In genomic region chr5:41708051-41708630, GRCm38 (mm10) we compare ENCODE assay signal across 7 mouse cellular contexts. TPM values are rescaled to one million over a fixed set of nuclear protein-coding genes. Genes with fewer than 3 reads are reported as not detected.
DNase-seq lines count a peak whose midpoint lies in the region; ATAC-seq lines count a peak whose summit lies in the region.

Gene Rab28 (minus strand): TSS chr5:41708157.

- intact Hi-C loops in gastrocnemius, postnatal 36 days (cut with DNase I) = no loop called here
- intact Hi-C loops in left cerebral cortex, postnatal 25 days (cut with DNase I) = loop anchor here (2.0 to 10.0 kb wide), 2 partner anchors 55 to 583 kb away; no protein-coding TSS in a partner anchor

- H3K4me3 ChIP-seq in intestine, embryonic 15.5 days (replicated peaks) = peak within 1 kb of the TSS; percentile 86
- H3K4me3 ChIP-seq in midbrain, embryonic 10.5 days = peak within 1 kb of the TSS; percentile 94

- H3K9me3 ChIP-seq in intestine, embryonic 15.5 days = no peaks in the 10 kb centered on the region
- H3K9me3 ChIP-seq in midbrain, embryonic 10.5 days (replicated peaks) = no peaks in the 10 kb centered on the region

- H3K9ac ChIP-seq in intestine, embryonic 15.5 days = peak within 1 kb of the TSS; percentile 81

- WGBS in intestine, embryonic 15.5 days = under 1% methylated on average over 34 of the region's 34 CpGs
- under 1% methylated on average over 32 of the region's 34 CpGs for WGBS in midbrain, embryonic 10.5 days

- peak; percentile 98 for ATAC-seq in intestine, embryonic 15.5 days

- H3K27me3 ChIP-seq in intestine, embryonic 15.5 days (replicated peaks) = no peaks in the 10 kb centered on the region
- no peaks in the 10 kb centered on the region for H3K27me3 ChIP-seq in midbrain, embryonic 10.5 days (ENCODE audit: low read depth, poor library complexity, severe bottlenecking)

- peak within 1 kb of the TSS; percentile 90 for H3K4me2 ChIP-seq in intestine, embryonic 15.5 days (replicated peaks)

- no peaks in the 10 kb centered on the region for H3K36me3 ChIP-seq in intestine, embryonic 15.5 days
- no peaks in the 10 kb centered on the region for H3K36me3 ChIP-seq in midbrain, embryonic 10.5 days

- peak; percentile 95 for DNase-seq in adrenal gland, adult 2 months
- peak; percentile 91 for DNase-seq in embryo, embryonic 11.5 days (ENCODE audit: low read depth, low spot score)
- peak; percentile 89 to 92 for DNase-seq in gastrocnemius, postnatal 36 days
- DNase-seq in left cerebral cortex, postnatal 25 days (ENCODE audit: low spot score in 2 of 2) = peak; percentile 98
- peak; percentile 96 for DNase-seq in midbrain, embryonic 10.5 days (ENCODE audit: low spot score)
- DNase-seq in right cerebral cortex, postnatal 4 days = peak; percentile 96

- peak within 1 kb of the TSS; percentile 86 for H3K27ac ChIP-seq in intestine, embryonic 15.5 days
- H3K27ac ChIP-seq in midbrain, embryonic 10.5 days (replicated peaks) = peak within 1 kb of the TSS; percentile 97

- H3K4me1 ChIP-seq in intestine, embryonic 15.5 days (replicated peaks) = no peaks in the 10 kb centered on the region
- H3K4me1 ChIP-seq in midbrain, embryonic 10.5 days = peaks cover 26% of the 10 kb centered on the region

RNA-seq across cellular contexts. Expression of gene Rab28, which starts in this region (rescaled TPM):
- total RNA-seq in adrenal gland, adult 2 months (2021) = 10 to 100 TPM; 39.9 to 73.5 TPM
- 78.7 and 102 TPM in 2 replicates for polyA plus RNA-seq in adrenal gland, adult 2 months (2012; rRNA removed)
- total RNA-seq in gastrocnemius, postnatal 36 days (2021) = 10 to 100 TPM; 78.9 to 84.4 TPM
- polyA plus RNA-seq in intestine, embryonic 15.5 days (2015; fragmentation: Nextera tagmentation; extraction: Ambion mirVana) = 55.5 and 58.8 TPM in 2 replicates
- total RNA-seq in left cerebral cortex, postnatal 25 days (2021) = 10 to 100 TPM; 82.1 to 83.5 TPM
- polyA plus RNA-seq in midbrain, embryonic 10.5 days (2016; fragmentation: Nextera tagmentation; extraction: Ambion mirVana) = 78.6 and 84.8 TPM in 2 replicates

Comparison
In these comparisons a context has a peak if more than half of its experiments do, and no peak if none do; other contexts are left out.
1. Peak in every context shown above with its lines: DNase-seq, ATAC-seq, H3K4me3 ChIP-seq and H3K27ac ChIP-seq.